Mouse (Mus musculus) lung, embryonic 16.5 days (tissue): ENCODE measurements around the gene Sart3. TPM values are rescaled to one million over a fixed set of nuclear protein-coding genes. Genes with fewer than 3 reads are reported as not detected.

ENCODE experiments used
- ATAC-seq: fragments of 200-750 bp; cut with Nextera tagmentation; 2 replicates; pipeline ENCODE4 v1.8.0; 2017; ENCODE audit warnings: low read depth, mild to moderate bottlenecking, moderate library complexity
- H3K27ac ChIP-seq: fragments of 300-500 bp; sonication (generic); 2 replicates; pipeline ENCODE4 v1.5.1; 2014; ENCODE audit warnings: mild to moderate bottlenecking, control low read depth, low read length
- H3K27me3 ChIP-seq: fragments of 300-500 bp; sonication (generic); 2 replicates; pipeline ENCODE4 v1.6.1; 2014; ENCODE audit warnings: low read depth, low read length, mixed read lengths; ENCODE audit not compliant: control insufficient read depth, insufficient read depth
- H3K36me3 ChIP-seq: fragments of 300-500 bp; sonication (generic); 2 replicates; pipeline ENCODE4 v1.6.1; 2014; ENCODE audit warnings: low read length; ENCODE audit not compliant: control insufficient read depth, insufficient read depth
- H3K4me1 ChIP-seq: fragments of 300-500 bp; sonication (generic); replicated peaks from 2 replicates; pipeline ENCODE4 v1.6.1; 2014; ENCODE audit warnings: low read length, mixed read lengths; ENCODE audit not compliant: control insufficient read depth, insufficient read depth
- H3K4me2 ChIP-seq: fragments of 300-500 bp; sonication (generic); 2 replicates; pipeline ENCODE4 v1.6.1; 2014; ENCODE audit warnings: low read depth, low read length, control low read depth
- H3K4me3 ChIP-seq: fragments of 300-500 bp; sonication (generic); 2 replicates; pipeline ENCODE4 v1.5.1; 2014; ENCODE audit warnings: mild to moderate bottlenecking, low read length, control low read depth
- H3K9ac ChIP-seq: fragments of 300-500 bp; sonication (generic); 2 replicates; pipeline ENCODE4 v1.6.1; 2014; ENCODE audit warnings: low read length, control low read depth
- H3K9me3 ChIP-seq: fragments of 300-500 bp; sonication (generic); 2 replicates; pipeline ENCODE4 v1.6.1; 2016; ENCODE audit warnings: low read length; ENCODE audit not compliant: control insufficient read depth
- WGBS: fragments of 180-500 bp; shearing (Covaris S2); extraction: QIAGEN DNeasy Blood & Tissue Kit; methylation state at CpG from one replicate; pipeline ENCODE4 v1.1.7; 2014; 5-methylcytosine and 5-hydroxymethylcytosine counted together
- polyA plus RNA-seq: library from polyadenylated mRNA; unstranded; fragments of >200 nt; fragmentation: Nextera tagmentation; extraction: Ambion mirVana; gene quantifications from 2 replicates; pipeline ENCODE4 v1.2.1, GENCODE M21; 2015

Sart3 gene
- polyA plus RNA-seq, 1 experiment from 2014 or later, result 42.5 TPM

GRCm38 (mm10) chr5:113724446-113724845 lies 47.9 kb downstream of the Sart3 start, which contains the start of gene 1700069L16Rik:
1700069L16Rik (minus strand) TSS chr5:113724772.
- no peaks in the 10 kb centered on the region; the same call in 1 of the 2 replicates for H3K27me3 ChIP-seq
- H3K27ac ChIP-seq, result no peak within 1 kb of the TSS
- H3K4me3 ChIP-seq, result no peak within 1 kb of the TSS
- WGBS, result 4% methylated on average over 15 of the region's 15 CpGs
- no peak within 1 kb of the TSS for H3K4me2 ChIP-seq
- H3K9me3 ChIP-seq, result no peaks in the 10 kb centered on the region
- no peak within 1 kb of the TSS for H3K9ac ChIP-seq
- no peaks in the 10 kb centered on the region for H3K4me1 ChIP-seq
- ATAC-seq, result peak; percentile 67
- H3K36me3 ChIP-seq, result no peaks in the 10 kb centered on the region

DNA sequence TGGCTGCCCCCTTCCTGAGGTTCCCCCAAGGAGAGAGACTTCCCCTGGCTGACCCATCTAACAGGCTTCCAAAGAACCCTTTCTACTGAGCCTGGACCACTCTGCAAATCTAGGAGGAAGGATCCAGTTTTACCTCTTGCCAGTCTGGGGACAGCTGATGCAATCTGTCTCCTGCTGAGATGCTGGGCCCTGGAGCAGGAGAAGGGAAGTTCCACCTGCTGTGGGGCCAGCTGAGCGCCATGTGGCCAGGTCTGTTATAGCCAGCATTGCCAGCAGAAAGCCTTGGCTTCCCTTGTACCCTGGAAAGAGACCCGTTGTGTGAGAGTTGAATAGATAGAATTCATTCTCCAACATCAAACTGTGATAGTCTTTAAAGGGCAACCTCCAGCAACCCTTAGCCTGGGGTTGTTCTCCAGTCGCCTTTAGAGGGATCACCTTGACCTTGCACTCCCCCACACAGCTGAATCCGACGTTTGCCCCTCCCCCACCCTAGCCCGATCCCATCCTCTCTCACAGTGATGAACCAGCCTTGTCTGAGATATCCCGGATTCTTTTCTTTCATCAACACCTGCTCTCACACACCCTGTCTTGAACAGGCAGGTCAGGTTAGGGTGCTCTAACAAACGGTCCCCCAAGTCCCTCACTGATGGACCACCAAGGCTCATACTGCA lies 48.6 kb downstream of the Sart3 start:
- Histone ChIP-seq H3K9ac (no peak overlapping the region), H3K4me2 (no peak overlapping the region), H3K36me3 (no peaks in the 10 kb centered on the region), H3K9me3 (no peaks in the 10 kb centered on the region), H3K27me3 (no peaks in the 10 kb centered on the region; the same call in 1 of the 2 replicates), H3K27ac (no peak overlapping the region), H3K4me1 (no peaks in the 10 kb centered on the region), H3K4me3 (no peak overlapping the region)
- peak; percentile 23; the same call in 1 of the 2 replicates for ATAC-seq
- 37% methylated on average over 8 of the region's 8 CpGs for WGBS

DNA sequence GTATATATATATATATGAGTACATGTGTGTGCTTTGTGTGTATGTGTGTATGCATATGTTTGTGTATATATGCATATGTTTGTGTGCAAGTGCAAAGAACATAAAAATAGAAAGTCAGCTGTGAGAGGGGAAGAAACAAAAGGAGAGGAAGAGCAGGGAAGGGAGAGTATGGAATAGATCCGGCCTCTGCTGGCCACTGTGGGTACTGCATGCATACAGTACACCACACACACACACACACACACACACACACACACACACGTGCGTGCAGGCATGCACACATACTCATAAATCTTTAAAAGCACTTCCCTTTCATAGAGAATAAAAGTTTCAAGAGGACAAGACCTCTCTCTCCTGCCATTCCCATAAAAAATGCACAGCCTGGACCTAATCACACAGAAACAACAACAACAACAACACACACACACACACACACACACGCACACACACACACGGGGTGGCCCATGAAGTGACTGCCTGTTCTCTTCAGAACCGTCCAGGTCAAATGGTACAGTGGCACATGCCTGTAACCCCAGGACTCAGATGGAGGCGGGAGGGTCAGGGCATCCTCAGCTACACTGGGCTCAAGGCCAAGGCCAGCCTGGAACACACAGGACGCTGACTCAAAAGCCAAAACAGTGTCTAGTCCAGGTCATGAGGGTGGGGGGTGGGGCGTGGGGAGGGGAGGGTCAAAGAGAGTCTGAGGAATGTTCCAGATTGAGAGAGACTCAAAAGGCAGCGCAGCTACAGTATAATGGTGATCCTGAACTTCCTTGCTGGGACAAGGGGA lies 49.9 kb downstream of the Sart3 start:
- no peak overlapping the region for H3K4me2 ChIP-seq
- no peak overlapping the region for H3K4me3 ChIP-seq
- no peaks in the 10 kb centered on the region; the same call in 1 of the 2 replicates for H3K27me3 ChIP-seq
- 84% methylated on average over 10 of the region's 10 CpGs for WGBS
- ATAC-seq, result no peak
- no peaks in the 10 kb centered on the region for H3K9me3 ChIP-seq
- H3K27ac ChIP-seq, result no peak overlapping the region
- H3K4me1 ChIP-seq, result no peaks in the 10 kb centered on the region
- no peak overlapping the region for H3K9ac ChIP-seq
- no peaks in the 10 kb centered on the region for H3K36me3 ChIP-seq

DNA sequence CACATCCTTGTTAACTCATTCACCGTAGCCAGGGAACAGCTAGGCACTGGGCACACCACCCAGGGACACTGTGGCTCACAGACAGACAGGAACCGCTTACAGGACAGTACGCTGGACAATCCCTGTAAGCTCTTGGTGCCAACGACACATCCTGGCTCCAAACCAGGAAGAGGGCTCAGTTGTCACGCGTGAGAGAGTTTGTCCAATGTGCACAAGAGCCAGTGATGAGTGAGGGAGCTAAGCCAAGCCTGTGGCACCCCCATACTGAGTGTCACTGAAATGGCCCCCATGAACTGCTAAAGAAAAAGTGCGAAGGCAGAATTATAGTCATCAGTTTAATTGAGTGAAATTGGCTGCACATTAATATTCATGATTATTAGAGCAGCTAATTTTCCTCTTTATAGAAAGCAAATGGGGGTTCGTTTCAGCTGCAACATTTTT lies 53.1 kb downstream of the Sart3 start:
- Histone ChIP-seq H3K4me1 (no peaks in the 10 kb centered on the region), H3K27me3 (no peaks in the 10 kb centered on the region; the same call in 1 of the 2 replicates), H3K27ac (no peak overlapping the region), H3K9me3 (no peaks in the 10 kb centered on the region), H3K4me2 (no peak overlapping the region), H3K4me3 (no peak overlapping the region), H3K36me3 (no peaks in the 10 kb centered on the region), H3K9ac (no peak overlapping the region)
- no peak for ATAC-seq
- 72% methylated on average over 8 of the region's 8 CpGs for WGBS

- Histone ChIP-seq H3K36me3 (no peaks in the 10 kb centered on the region), H3K9ac (no peak overlapping the region), H3K27me3 (no peaks in the 10 kb centered on the region), H3K4me2 (no peak overlapping the region), H3K9me3 (no peaks in the 10 kb centered on the region), H3K27ac (no peak overlapping the region), H3K4me1 (no peaks in the 10 kb centered on the region), H3K4me3 (no peak overlapping the region)
- 0 out of 2 replicates have a peak, but pooled peaks have one; percentile 34 for ATAC-seq
- 7% methylated on average over 12 of the region's 12 CpGs for WGBS
Observed at GRCm38 (mm10) chr5:113716581-113717388, 55.5 kb downstream of the Sart3 start.

DNA sequence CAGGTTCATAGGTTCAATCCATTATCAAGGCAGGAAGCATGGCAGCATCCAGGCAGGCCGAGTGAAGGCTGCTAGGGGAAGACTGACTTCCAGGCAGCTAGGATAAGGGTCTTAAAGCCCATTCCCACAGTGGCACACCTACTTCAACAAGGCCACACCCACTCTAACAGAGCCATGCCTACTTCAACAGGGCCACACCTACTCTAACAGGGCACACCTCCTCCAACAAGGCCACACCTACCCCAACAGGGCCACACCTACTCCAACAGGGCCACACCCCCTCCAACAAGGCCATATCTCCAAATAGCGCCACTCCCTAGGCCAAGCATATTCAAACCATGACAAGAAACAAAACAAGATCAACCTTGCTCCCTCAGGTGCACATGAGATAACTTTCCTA lies 59.4 kb downstream of the Sart3 start:
- 64% methylated on average over 2 of the region's 2 CpGs for WGBS
- ATAC-seq, result no peak
- Histone ChIP-seq H3K9ac (no peak overlapping the region), H3K9me3 (no peaks in the 10 kb centered on the region), H3K4me1 (no peaks in the 10 kb centered on the region), H3K27me3 (no peaks in the 10 kb centered on the region), H3K4me3 (no peak overlapping the region), H3K27ac (no peak overlapping the region), H3K4me2 (no peak overlapping the region), H3K36me3 (no peaks in the 10 kb centered on the region)

DNA sequence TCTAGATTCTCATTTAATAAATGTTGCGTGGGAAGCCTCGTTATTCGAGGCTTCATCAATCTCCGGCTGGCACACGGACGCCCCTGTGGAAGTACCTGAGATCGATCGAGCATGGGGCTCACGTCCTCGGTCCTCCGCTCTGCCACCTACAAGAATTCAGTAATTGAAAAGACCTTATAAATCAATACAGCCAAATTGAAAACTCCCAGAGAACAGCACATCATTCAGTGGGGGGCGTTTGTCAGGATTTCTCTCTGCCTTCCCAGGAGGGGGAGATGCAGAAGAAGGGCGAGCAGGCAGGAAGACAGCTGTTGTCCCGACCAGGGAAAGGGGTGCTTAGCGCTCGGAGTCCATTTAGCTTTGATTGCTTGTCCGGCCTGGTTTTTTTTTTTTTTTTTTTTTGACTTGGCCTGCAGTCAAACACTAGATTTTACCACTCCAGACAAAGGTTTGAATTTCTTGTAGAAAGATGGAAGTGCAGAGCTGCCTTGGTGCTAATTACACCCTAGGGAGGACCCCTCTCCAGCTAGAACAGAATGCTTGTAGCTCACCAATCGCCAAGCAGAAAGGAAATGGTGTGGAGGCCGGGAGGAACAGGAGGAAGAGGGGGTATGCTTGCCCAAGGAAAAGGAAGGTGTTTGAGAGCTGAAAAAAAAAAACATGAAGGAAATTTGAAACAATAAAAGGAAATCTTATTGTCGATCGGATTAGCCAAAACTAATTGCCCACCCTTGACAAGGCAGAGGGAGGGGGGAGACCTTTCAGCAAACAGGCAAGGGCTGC lies 68.3 kb downstream of the Sart3 start:
- Histone ChIP-seq H3K4me1 (peaks cover 9% of the 10 kb centered on the region), H3K36me3 (no peaks in the 10 kb centered on the region), H3K4me3 (no peak overlapping the region), H3K27ac (no peak overlapping the region), H3K9me3 (no peaks in the 10 kb centered on the region), H3K9ac (no peak overlapping the region), H3K4me2 (no peak overlapping the region; the same call in 1 of the 2 replicates), H3K27me3 (no peaks in the 10 kb centered on the region)
- 45% methylated on average over 21 of the region's 21 CpGs for WGBS
- ATAC-seq, result peak; percentile 81

DNA sequence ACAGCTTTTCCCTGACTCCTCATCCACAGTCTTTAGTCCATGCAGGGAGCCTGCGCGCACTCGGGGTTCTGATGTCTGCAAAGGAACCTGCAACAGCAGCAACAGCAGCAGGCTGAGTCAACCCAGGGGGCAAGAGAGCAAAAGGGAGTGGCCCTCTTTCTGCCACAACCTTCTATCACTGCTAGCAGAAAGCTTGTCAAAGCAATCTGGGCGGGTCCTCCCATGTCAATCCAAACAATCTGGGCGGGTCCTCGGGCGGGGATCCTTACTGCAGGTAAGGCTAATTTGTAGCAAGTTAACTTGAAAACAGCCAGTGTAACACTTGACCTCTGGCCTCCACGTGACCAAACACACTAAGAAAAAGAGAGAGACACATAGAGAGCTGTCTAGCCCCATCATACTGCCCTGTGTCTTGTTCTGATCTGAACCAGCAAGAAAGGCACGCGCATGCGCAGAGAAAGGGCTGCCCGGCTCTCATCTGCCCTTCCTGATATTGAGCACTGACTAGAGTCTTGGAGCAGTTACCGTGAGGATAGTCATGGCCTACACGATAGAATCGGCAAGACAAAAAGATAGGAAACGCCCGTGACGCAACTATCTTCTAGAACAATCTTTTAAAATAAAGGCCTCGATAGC lies 71.8 kb downstream of the Sart3 start:
- Histone ChIP-seq H3K4me2 (no peak overlapping the region), H3K9me3 (no peaks in the 10 kb centered on the region), H3K36me3 (no peaks in the 10 kb centered on the region), H3K9ac (no peak overlapping the region), H3K27ac (no peak overlapping the region), H3K4me1 (peaks cover 9% of the 10 kb centered on the region), H3K4me3 (no peak overlapping the region), H3K27me3 (no peaks in the 10 kb centered on the region)
- 76% methylated on average over 19 of the region's 19 CpGs for WGBS
- ATAC-seq, result no peak
